Mouse (Mus musculus): ENCODE measurements around the gene Tenm2. TPM values are rescaled to one million over a fixed set of nuclear protein-coding genes. Genes with fewer than 3 reads are reported as not detected.

Gene Tenm2
- polyA plus RNA-seq, 1 experiment from 2014 or later: 0.16 TPM

GRCm38 (mm10) chr11:35982734-35983133 is 1253.0 kb downstream of the Tenm2 start:
- Histone ChIP-seq H3K9me3 (ENCODE audit: low read length) (no peaks in the 10 kb centered on the region), H3K27ac (ENCODE audit: low read length) (no peak overlapping the region)
- ATAC-seq: no peak

GRCm38 (mm10) chr11:35980411-35980917 is 1255.3 kb downstream of the Tenm2 start, which contains the start of gene Wwc1:
Wwc1 (minus strand) TSS chr11:35980527.
- Histone ChIP-seq H3K9ac (replicated peaks; ENCODE audit: low read depth) (peak within 1 kb of the TSS; percentile 36), H3K36me3 (ENCODE audit: insufficient read depth, low read length) (no peaks in the 10 kb centered on the region), H3K4me2 (replicated peaks; ENCODE audit: low read depth, low read length) (peak within 1 kb of the TSS; percentile 86), H3K4me3 (ENCODE audit: low read depth, low read length) (peak within 1 kb of the TSS; percentile 58), H3K27ac (ENCODE audit: low read length) (peak within 1 kb of the TSS; percentile 78), H3K4me1 (ENCODE audit: insufficient read depth, low read depth, low read length) (no peaks in the 10 kb centered on the region; the same call in 1 of the 2 replicates), H3K27me3 (replicated peaks; ENCODE audit: insufficient read depth, low read length) (0 out of 2 replicates have a peak, but pooled peaks cover 5% of the 10 kb centered on the region), H3K9me3 (ENCODE audit: low read length) (no peaks in the 10 kb centered on the region)
- WGBS: under 1% methylated on average over 34 of the region's 47 CpGs
- ATAC-seq: peak; percentile 86
- no peak for TF ChIP-seq EP300 (IDR thresholded peaks at IDR 0.05)
- peak; percentile 29 for TF ChIP-seq CTCF (IDR thresholded peaks at IDR 0.05)
- DNase-seq (ENCODE audit: low spot score): peak; percentile 79

More at GRCm38 (mm10) chr11:35982734-35983133, 1253.0 kb downstream of the Tenm2 start:
- Histone ChIP-seq H3K9ac (replicated peaks; ENCODE audit: low read depth) (no peak overlapping the region), H3K36me3 (ENCODE audit: insufficient read depth, low read length) (no peaks in the 10 kb centered on the region), H3K4me2 (replicated peaks; ENCODE audit: low read depth, low read length) (no peak overlapping the region), H3K4me1 (ENCODE audit: insufficient read depth, low read depth, low read length) (no peaks in the 10 kb centered on the region; the same call in 1 of the 2 replicates), H3K27me3 (replicated peaks; ENCODE audit: insufficient read depth, low read length) (0 out of 2 replicates have a peak, but pooled peaks cover 5% of the 10 kb centered on the region), H3K4me3 (ENCODE audit: low read depth, low read length) (no peak overlapping the region)
- WGBS: 85% methylated on average over 3 of the region's 3 CpGs
- no peak for TF ChIP-seq EP300 (IDR thresholded peaks at IDR 0.05)
- TF ChIP-seq CTCF (IDR thresholded peaks at IDR 0.05): no peak
- DNase-seq (ENCODE audit: low spot score): no peak

DNA sequence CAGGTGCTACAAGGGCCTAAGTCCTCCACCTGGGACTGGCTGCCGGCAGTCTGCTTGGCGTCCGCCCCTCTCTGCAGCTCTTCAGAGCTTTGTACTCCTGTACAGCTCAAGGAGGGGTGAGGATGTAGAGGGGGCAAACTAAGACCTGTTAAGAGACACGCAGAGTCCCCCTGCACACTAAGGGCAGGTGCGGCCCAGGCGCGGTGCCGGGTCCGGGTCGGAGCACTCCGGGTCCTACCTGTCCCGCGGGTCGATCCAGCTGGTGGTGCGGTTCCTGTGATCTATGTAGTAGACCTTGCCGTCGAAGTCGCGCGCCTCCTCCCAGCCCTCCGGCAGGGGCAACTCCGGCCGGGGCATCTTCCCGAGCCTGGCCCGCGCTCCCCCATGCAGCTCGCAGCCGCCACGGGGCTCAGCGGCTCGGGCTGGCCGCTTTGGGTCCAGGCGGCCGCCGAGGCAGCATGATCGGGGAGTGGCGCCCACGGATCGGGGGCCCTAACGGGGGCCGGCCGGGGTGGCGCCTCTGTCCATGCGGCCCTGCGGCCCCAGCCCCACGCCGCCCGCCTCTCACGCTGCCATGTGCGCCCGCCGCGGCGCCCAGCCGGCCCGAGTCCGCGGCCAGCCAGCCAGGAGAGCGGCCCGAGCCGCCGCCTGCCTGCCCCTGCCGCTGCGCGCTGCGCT is 1255.9 kb downstream of the Tenm2 start:
- no peak for TF ChIP-seq CTCF (IDR thresholded peaks at IDR 0.05)
- TF ChIP-seq EP300 (IDR thresholded peaks at IDR 0.05): no peak
- peak overlapping the region; percentile 78 for H3K27ac ChIP-seq (ENCODE audit: low read length)
- H3K4me3 ChIP-seq (ENCODE audit: low read depth, low read length): peak overlapping the region; percentile 58
- WGBS: under 1% methylated on average over 46 of the region's 66 CpGs
- H3K27me3 ChIP-seq (replicated peaks; ENCODE audit: insufficient read depth, low read length): 0 out of 2 replicates have a peak, but pooled peaks cover 5% of the 10 kb centered on the region
- ATAC-seq (peak; percentile 54), DNase-seq (ENCODE audit: low spot score) (peak; percentile 48)
- no peaks in the 10 kb centered on the region for H3K36me3 ChIP-seq (ENCODE audit: insufficient read depth, low read length)
- no peaks in the 10 kb centered on the region for H3K9me3 ChIP-seq (ENCODE audit: low read length)
- no peaks in the 10 kb centered on the region; the same call in 1 of the 2 replicates for H3K4me1 ChIP-seq (ENCODE audit: insufficient read depth, low read depth, low read length)
- peak overlapping the region; percentile 36 for H3K9ac ChIP-seq (replicated peaks; ENCODE audit: low read depth)
- peak overlapping the region; percentile 86 for H3K4me2 ChIP-seq (replicated peaks; ENCODE audit: low read depth, low read length)

DNA sequence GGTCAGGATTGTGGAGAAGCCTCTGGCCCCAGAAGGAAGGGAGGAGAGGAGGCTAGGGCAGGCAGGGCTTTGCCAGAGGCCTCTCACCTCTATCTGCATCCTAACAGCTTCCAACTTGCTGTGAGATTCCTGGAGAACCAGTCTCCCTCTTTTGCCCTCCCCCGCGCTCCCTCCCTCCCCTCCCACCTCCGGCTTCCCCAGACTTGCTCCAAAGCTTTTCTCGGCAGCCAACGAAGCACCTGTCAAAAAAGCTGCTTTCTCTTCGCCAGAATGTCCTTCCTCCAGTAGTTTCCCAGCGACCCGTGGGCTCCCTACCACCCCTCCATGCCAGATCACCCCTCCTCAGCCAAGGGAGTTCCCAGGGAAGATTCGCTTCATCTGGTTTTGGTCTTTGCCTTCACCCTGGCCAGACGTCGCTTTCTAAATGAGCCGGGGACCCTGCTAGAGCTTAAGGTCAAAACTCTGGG is 1256.5 kb downstream of the Tenm2 start:
- Histone ChIP-seq H3K27me3 (replicated peaks; ENCODE audit: insufficient read depth, low read length) (0 out of 2 replicates have a peak, but pooled peaks cover 5% of the 10 kb centered on the region), H3K4me1 (ENCODE audit: insufficient read depth, low read depth, low read length) (no peaks in the 10 kb centered on the region; the same call in 1 of the 2 replicates), H3K4me3 (ENCODE audit: low read depth, low read length) (peak overlapping the region; percentile 58), H3K9me3 (ENCODE audit: low read length) (no peaks in the 10 kb centered on the region), H3K27ac (ENCODE audit: low read length) (peak overlapping the region; percentile 78), H3K36me3 (ENCODE audit: insufficient read depth, low read length) (no peaks in the 10 kb centered on the region), H3K9ac (replicated peaks; ENCODE audit: low read depth) (peak overlapping the region; percentile 36), H3K4me2 (replicated peaks; ENCODE audit: low read depth, low read length) (peak overlapping the region; percentile 86)
- 1% methylated on average over 10 of the region's 12 CpGs for WGBS
- DNase-seq (ENCODE audit: low spot score): peak; percentile 41
- 0 out of 2 replicates have a peak, but pooled peaks have one; percentile 11 for ATAC-seq
- TF ChIP-seq EP300 (IDR thresholded peaks at IDR 0.05) (no peak), CTCF (IDR thresholded peaks at IDR 0.05) (no peak)

- 52% methylated on average over 3 of the region's 3 CpGs for WGBS
- H3K4me2 ChIP-seq (replicated peaks; ENCODE audit: low read depth, low read length): peak overlapping the region; percentile 86
- TF ChIP-seq CTCF (IDR thresholded peaks at IDR 0.05) (no peak), EP300 (IDR thresholded peaks at IDR 0.05) (no peak)
- H3K27ac ChIP-seq (ENCODE audit: low read length): 0 out of 2 replicates have a peak overlapping the region, but pooled peaks have one; percentile 12
- H3K36me3 ChIP-seq (ENCODE audit: insufficient read depth, low read length): no peaks in the 10 kb centered on the region
- no peak overlapping the region for H3K9ac ChIP-seq (replicated peaks; ENCODE audit: low read depth)
- no peaks in the 10 kb centered on the region for H3K9me3 ChIP-seq (ENCODE audit: low read length)
- peaks cover 2% of the 10 kb centered on the region; the same call in 1 of the 2 replicates for H3K4me1 ChIP-seq (ENCODE audit: insufficient read depth, low read depth, low read length)
- no peak overlapping the region for H3K4me3 ChIP-seq (ENCODE audit: low read depth, low read length)
- H3K27me3 ChIP-seq (replicated peaks; ENCODE audit: insufficient read depth, low read length): 0 out of 2 replicates have a peak, but pooled peaks cover 5% of the 10 kb centered on the region
- no peak for ATAC-seq
- DNase-seq (ENCODE audit: low spot score): no peak
Observed at GRCm38 (mm10) chr11:35977796-35978195, 1258.0 kb downstream of the Tenm2 start.

- Histone ChIP-seq H3K27ac (ENCODE audit: low read length) (0 out of 2 replicates have a peak overlapping the region, but pooled peaks have one; percentile 20), H3K4me1 (ENCODE audit: insufficient read depth, low read depth, low read length) (peaks cover 2% of the 10 kb centered on the region; the same call in 1 of the 2 replicates), H3K4me3 (ENCODE audit: low read depth, low read length) (peak overlapping the region; percentile 10; the same call in 1 of the 2 replicates), H3K9ac (replicated peaks; ENCODE audit: low read depth) (no peak overlapping the region), H3K27me3 (replicated peaks; ENCODE audit: insufficient read depth, low read length) (0 out of 2 replicates have a peak, but pooled peaks cover 5% of the 10 kb centered on the region), H3K36me3 (ENCODE audit: insufficient read depth, low read length) (no peaks in the 10 kb centered on the region), H3K4me2 (replicated peaks; ENCODE audit: low read depth, low read length) (peak overlapping the region; percentile 86), H3K9me3 (ENCODE audit: low read length) (no peaks in the 10 kb centered on the region)
- TF ChIP-seq CTCF (IDR thresholded peaks at IDR 0.05) (no peak), EP300 (IDR thresholded peaks at IDR 0.05) (no peak)
- DNase-seq (ENCODE audit: low spot score) (no peak), ATAC-seq (no peak)
- WGBS: 44% methylated on average over 6 of the region's 6 CpGs
Observed at GRCm38 (mm10) chr11:35977096-35977495, 1258.7 kb downstream of the Tenm2 start.

Data from lung, postnatal 0 days (tissue).